Mouse (Mus musculus) bone marrow macrophage, adult 2 months (primary cell): ENCODE results near the gene Atg2b.

Experiments
- CTCF ChIP-seq: IDR thresholded peaks from 2 replicates; pipeline ENCODE4 v1.5.1; 2012; ENCODE audit warnings: low read depth, mild to moderate bottlenecking, low read length, moderate library complexity
- POLR2A ChIP-seq: IDR thresholded peaks from 2 replicates; pipeline ENCODE4 v1.6.1; 2012; ENCODE audit warnings: mild to moderate bottlenecking, low read depth, low read length, borderline replicate concordance

DNA sequence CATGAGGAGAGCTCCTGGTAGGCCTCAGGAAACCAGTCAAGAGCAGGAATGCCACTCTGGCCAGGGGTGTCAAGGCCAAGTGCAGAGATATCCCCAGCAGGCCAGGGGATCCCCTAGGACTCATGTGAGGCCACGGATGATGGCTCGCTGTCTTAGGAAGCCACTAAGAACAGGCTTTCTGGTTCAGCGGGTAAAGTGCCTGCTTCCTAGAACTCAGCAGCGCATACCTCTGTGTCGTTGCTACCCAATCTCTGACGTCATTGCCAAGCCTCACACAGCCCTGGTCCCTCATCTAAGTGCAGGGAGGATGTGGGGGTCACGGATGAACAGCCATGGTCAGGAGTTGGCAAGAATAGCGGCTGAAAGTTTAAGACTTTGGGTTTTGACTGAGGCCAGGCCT, 87.9 kb downstream of the Atg2b start:
- TF ChIP-seq CTCF = no peak
- TF ChIP-seq POLR2A = no peak
